Mouse (Mus musculus) spleen, adult 2 months (tissue): Measurements from ENCODE around the gene Ltbp3. TPM values are rescaled to one million over a fixed set of nuclear protein-coding genes. Genes with fewer than 3 reads are reported as not detected.
A peak's percentile ranks its signal among the peaks of the same experiment; 100 is the strongest.

Experiments
- DNase-seq, 2 experiments: peaks; one replicate each; pipeline versions ENCODE4 v3.0.0 to v3.0.0-alpha.2; 2012 to 2021; ENCODE audit warnings: low spot score in 2 of 2, low read depth in 1 of 2
- H3K27ac ChIP-seq: fragments of 200-500 bp; 2 replicates; pipeline ENCODE4 v1.5.1; 2012; ENCODE audit warnings: low read length, inconsistent platforms; ENCODE audit not compliant: insufficient read depth
- H3K27me3 ChIP-seq: fragments of 200-500 bp; 2 replicates; pipeline ENCODE4 v1.6.1; 2012; ENCODE audit warnings: mild to moderate bottlenecking, moderate library complexity, low read length, inconsistent platforms; ENCODE audit not compliant: control insufficient read depth, insufficient read depth
- H3K36me3 ChIP-seq: fragments of 200-500 bp; 2 replicates; pipeline ENCODE4 v1.6.1; 2012; ENCODE audit warnings: mild to moderate bottlenecking, low read length, inconsistent platforms; ENCODE audit not compliant: control insufficient read depth, insufficient read depth
- H3K4me1 ChIP-seq: fragments of 200-500 bp; 2 replicates; pipeline ENCODE4 v1.6.1; 2011; ENCODE audit warnings: inconsistent platforms; ENCODE audit not compliant: control insufficient read depth, insufficient read depth, insufficient read length
- H3K4me3 ChIP-seq: fragments of 200-500 bp; 2 replicates; pipeline ENCODE4 v1.5.1; 2011; ENCODE audit warnings: mild to moderate bottlenecking, inconsistent platforms; ENCODE audit not compliant: insufficient read depth, insufficient read length; ENCODE audit errors: extremely low read depth
- CTCF ChIP-seq: fragments of 200-500 bp; IDR thresholded peaks from 2 replicates; pipeline ENCODE4 v1.5.1; 2011; ENCODE audit warnings: mild to moderate bottlenecking, inconsistent platforms; ENCODE audit not compliant: insufficient read depth, insufficient read length, insufficient replicate concordance; ENCODE audit errors: extremely low read depth
- POLR2A ChIP-seq: fragments of 200-500 bp; IDR thresholded peaks from 2 replicates; pipeline ENCODE4 v1.6.1; 2011; ENCODE audit warnings: low read depth, low read length, inconsistent platforms
- WGBS: fragments of 180-500 bp; shearing (Covaris S2); methylation state at CpG from one replicate; pipeline ENCODE4 v1.1.7; 2018; 5-methylcytosine and 5-hydroxymethylcytosine counted together
- polyA plus RNA-seq: library from polyadenylated mRNA; depleted of rRNA; stranded (reverse); fragments of >200 nt; gene quantifications from 2 replicates; pipeline ENCODE4 v1.2.3, GENCODE M21; 2012

The Ltbp3 gene
- polyA plus RNA-seq, 1 experiment: 22.5 TPM

GRCm38 (mm10) chr19:5801432-5801964, 60.8 kb downstream of the Ltbp3 start:
- no peak for TF ChIP-seq POLR2A
- TF ChIP-seq CTCF: no peak
- H3K27me3 ChIP-seq: no peaks in the 10 kb centered on the region
- no peak for DNase-seq
- H3K36me3 ChIP-seq: peaks cover 35% of the 10 kb centered on the region
- H3K4me3 ChIP-seq: peak overlapping the region; percentile 88
- H3K27ac ChIP-seq: peak overlapping the region; percentile 92
- WGBS: 0% methylated on average over 3 of the region's 3 CpGs
- H3K4me1 ChIP-seq: peaks cover 19% of the 10 kb centered on the region

DNA sequence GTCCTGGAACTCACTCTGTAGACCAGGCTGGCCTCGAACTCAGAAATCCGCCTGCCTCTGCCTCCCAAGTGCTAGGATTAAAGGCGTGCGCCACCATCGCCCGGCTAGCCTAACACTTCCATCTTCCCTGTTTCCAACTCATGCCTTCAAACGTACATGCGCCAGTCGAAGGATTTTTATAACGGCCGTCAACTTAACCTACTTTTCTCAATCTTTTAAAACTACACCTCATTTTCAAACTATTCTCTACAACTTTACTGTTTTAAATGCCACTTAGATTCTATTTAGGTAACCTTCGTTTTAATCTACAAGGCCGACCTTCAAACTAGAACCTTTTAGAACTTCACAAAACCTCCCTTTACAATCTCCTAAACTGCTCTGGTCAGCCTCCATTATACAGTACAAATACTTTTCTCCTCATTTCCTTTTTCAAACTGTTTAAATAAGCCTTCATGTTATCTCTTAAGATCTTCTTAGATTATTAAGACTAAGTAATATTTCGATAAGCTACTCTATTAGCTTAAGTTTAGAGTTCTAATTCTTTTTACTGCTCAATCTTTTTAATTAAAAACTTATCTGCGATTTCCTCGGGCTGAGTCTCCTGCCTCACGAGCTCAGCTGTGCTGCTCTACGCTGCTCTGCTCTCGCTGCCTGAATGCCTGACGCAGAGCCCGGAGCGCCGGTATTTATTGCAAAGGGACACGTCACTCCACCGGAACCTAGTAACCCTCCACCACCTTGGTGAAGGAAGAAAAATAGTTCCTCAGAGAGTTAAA, 61.5 kb downstream of the Ltbp3 start:
- TF ChIP-seq POLR2A: peak; percentile 100
- TF ChIP-seq CTCF: no peak
- peak overlapping the region; percentile 100 for H3K27ac ChIP-seq
- H3K4me1 ChIP-seq: peaks cover 21% of the 10 kb centered on the region
- peaks cover 29% of the 10 kb centered on the region for H3K36me3 ChIP-seq
- WGBS: under 1% methylated on average over 25 of the region's 25 CpGs
- H3K27me3 ChIP-seq: no peaks in the 10 kb centered on the region
- peak; percentile 92 to 94 for DNase-seq
- peak overlapping the region; percentile 66 for H3K4me3 ChIP-seq

GRCm38 (mm10) chr19:5802787-5803040, 62.0 kb downstream of the Ltbp3 start:
- no peak for TF ChIP-seq CTCF
- no peak for TF ChIP-seq POLR2A
- no peak for DNase-seq
- Histone ChIP-seq H3K4me3 (peak overlapping the region; percentile 78), H3K27me3 (no peaks in the 10 kb centered on the region), H3K36me3 (peaks cover 24% of the 10 kb centered on the region), H3K27ac (peak overlapping the region; percentile 100), H3K4me1 (peaks cover 16% of the 10 kb centered on the region; the same call in 1 of the 2 replicates)
- WGBS: 1% methylated on average over 4 of the region's 4 CpGs

- WGBS: under 1% methylated on average over 66 of the region's 67 CpGs
- peak; percentile 97 to 99 for DNase-seq
- H3K27ac ChIP-seq: peak overlapping the region; percentile 100
- peaks cover 16% of the 10 kb centered on the region; the same call in 1 of the 2 replicates for H3K4me1 ChIP-seq
- H3K4me3 ChIP-seq: peak overlapping the region; percentile 78
- H3K36me3 ChIP-seq: peaks cover 20% of the 10 kb centered on the region
- TF ChIP-seq CTCF: no peak
- TF ChIP-seq POLR2A: peak; percentile 79
- H3K27me3 ChIP-seq: no peaks in the 10 kb centered on the region
Observed at GRCm38 (mm10) chr19:5803041-5803880, 62.6 kb downstream of the Ltbp3 start.

- H3K27ac ChIP-seq: peak overlapping the region; percentile 96
- WGBS: 7% methylated on average over 16 of the region's 16 CpGs
- peaks cover 16% of the 10 kb centered on the region; the same call in 1 of the 2 replicates for H3K4me1 ChIP-seq
- no peak for DNase-seq
- H3K4me3 ChIP-seq: peak overlapping the region; percentile 45
- H3K36me3 ChIP-seq: peaks cover 15% of the 10 kb centered on the region
- H3K27me3 ChIP-seq: no peaks in the 10 kb centered on the region
- no peak for TF ChIP-seq POLR2A
- TF ChIP-seq CTCF: no peak
Observed at GRCm38 (mm10) chr19:5803881-5804279, 63.2 kb downstream of the Ltbp3 start.

DNA sequence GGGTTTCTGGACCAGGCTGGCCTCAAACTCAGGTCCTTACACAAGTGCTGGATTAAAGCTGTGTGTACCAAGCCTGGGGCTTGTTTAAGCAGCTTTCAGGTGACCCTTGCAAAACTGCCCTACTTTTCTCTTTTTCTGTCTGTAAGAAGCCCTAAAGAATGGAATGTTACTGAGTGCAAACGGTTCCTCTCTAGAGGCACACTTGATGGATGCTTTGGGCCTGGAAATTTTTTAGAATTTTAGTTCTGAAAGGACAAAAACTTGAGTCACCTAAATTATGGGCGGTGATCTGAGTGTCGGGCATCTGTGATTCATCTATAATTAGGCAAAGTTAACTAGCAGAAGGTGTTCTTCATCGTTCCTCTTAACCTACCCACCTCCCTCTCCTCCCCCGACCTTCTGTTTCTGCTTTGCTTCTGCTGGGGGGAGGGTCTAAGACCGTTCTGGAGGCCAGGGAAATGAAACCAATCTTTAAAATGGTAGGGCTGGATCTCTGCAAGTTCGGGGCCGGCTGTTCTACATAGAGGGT, 63.7 kb downstream of the Ltbp3 start:
- H3K36me3 ChIP-seq: peaks cover 13% of the 10 kb centered on the region
- peak in 1 of 2 experiments; percentile 41 for DNase-seq
- peak overlapping the region; percentile 96 for H3K27ac ChIP-seq
- no peak for TF ChIP-seq CTCF
- 16% methylated on average over 8 of the region's 8 CpGs for whole genome bisulfite sequencing
- no peak overlapping the region for H3K4me3 ChIP-seq
- peaks cover 16% of the 10 kb centered on the region; the same call in 1 of the 2 replicates for H3K4me1 ChIP-seq
- H3K27me3 ChIP-seq: no peaks in the 10 kb centered on the region
